Mouse (Mus musculus): ENCODE measurements around the gene Fzd1.
A peak's percentile ranks its signal among the peaks of the same experiment; 100 is the strongest.

The Fzd1 gene

DNA sequence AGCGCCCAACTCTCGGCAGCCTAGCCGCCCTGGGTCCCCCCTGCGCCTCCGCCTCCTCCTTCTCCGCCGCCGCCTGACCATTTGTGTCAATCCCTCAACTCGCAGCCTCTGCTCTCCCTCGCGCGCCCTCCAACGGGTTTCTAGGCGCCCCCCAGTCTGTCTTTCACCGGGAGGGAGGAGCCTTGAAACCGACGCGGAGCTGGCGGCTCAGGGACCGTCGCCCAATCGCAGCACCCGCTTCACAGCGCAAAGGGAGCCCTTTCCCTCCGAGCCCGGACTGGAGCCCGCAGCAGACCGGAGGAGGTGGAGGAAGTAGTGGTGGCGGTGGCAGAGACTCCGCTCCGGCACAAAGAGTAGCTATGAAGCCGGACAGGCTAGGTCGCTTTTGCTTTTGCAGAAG lies at the start of gene Fzd1:
Gene Fzd1, minus strand, starts transcription at position 134 of the 400 bp plus-strand sequence.
- peak; percentile 87 for DNase-seq

DNA sequence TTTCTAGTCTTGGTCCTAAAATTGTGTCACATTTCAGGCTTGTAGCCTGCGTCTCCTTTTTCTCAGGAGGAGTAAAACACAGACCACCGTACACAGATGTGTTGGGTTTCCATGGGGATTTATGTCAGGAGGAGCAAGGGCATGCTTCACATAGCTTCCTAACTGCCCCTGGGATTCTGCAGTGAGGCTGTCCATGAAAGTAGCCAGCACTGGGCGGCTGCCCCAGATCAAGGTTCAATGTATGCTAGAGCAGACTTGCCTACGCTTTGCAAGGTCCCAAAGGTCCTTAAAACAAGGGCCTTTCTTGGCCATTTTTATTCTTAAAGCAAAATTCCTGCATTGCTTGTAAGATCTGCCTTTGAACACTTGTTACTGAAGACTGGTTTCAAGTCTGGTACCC lies 47.4 kb upstream of the Fzd1 start:
- no peak for DNase-seq

DNA sequence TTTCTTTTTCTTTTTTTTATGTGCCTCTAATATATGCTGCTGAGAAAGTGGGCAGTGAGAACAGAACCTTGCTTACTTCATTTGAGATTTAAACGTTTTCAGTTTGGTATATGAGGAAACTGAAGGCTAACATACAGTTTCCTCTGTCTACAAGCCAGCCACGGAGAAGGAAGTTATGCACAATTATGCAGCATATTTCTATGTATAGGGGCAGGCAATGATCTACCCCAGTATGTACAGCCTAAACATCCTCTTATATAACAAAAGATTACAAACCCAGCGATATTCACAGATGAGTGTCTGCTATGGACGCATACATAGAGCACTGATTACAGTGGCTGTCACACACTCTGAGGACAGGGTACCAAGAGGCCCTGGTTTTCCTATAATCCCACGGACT lies 45.9 kb upstream of the Fzd1 start:
- no peak for DNase-seq

DNA sequence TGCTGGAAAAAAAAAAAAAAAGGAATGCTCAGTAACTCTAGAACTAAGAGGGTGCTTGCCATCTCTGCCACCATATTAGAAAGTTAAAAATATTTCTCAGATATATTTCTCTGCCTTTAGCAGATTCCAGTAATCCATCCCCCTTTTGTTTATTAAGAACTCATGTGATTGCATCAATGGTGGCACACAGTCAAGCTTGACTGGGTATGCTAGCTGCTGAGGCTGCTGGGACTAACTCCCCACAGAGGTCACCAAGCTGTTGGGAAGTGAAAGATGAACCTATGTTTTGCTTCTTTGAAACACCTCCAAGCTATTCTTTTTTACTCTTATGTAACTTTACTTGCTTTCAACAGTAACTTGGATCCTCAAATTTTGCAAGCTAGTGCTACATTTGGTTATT lies 44.1 kb upstream of the Fzd1 start:
- DNase-seq, result no peak

DNA sequence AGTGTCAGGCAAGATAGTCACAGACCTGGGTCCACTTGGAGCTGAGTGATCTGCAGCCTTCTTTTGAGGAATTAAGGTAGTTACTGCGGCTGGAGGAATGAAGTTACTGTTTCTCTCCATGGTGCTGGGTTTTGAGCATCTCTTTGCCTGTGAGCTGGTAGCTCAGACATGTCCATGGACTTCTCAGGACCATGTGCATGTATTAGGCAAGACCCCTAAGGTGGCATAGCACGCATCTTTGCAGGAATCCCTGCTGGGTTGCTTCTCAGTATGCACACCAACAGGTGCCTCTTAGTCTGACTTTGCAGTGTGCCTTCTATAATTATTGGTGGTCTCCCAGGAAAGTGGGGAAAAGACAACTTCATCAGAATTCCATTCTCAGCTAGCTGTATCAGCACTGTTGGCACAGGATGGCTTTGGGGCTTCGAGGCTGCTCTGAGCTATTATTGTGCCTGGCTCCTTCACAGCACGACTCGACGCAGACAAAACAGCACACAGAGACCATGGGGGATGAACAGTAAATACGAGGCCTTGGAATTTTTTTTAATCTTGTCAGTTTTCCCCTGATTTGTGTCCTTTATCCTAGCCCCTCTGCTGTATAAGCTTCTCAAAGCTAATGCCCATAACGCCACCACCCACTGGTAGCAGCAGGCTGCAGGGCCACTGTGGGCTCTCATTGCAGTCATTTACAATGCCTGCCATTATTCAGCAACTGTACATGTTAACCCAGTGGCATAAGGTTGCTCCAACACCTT lies 43.4 kb upstream of the Fzd1 start:
- no peak for DNase-seq

DNA sequence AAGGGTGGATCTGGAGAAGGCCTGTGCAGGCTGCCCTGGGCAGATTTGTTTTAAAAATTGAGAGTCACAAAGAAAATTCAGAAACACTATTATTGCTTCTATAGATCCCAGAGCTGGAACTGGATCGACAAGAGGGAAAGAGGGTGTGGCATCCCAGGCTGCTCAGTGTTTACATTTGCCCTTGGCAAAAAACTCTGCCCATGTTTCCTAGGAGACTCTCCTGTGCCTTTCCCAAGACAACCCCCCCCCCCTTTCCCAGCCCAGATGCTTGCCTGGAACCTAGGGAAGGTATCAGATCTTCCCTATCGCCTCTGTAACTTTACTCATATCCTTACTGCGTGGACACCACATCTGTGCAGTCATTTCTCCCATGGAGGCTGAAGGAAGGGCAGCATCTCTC lies 33.4 kb upstream of the Fzd1 start:
- no peak for DNase-seq

DNA sequence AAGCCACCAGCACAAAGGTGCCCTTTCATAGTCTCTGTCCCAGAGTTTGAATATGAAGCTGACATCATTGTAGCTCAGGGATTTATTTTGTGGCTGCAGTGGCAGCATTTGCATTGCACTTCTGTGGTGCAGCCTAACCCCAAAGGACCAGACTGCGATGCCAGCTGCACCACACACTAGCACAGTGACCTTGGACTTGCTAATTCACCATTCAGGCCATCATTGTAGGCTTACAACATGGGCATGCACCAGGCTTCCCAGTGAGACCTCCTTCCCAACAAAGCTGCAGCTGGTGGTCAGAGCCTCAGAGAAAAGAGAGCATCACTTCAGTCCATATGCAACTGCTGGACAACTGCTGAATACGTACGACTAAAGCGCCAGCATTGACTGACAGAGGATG lies 32.4 kb upstream of the Fzd1 start:
- DNase-seq, result no peak

DNA sequence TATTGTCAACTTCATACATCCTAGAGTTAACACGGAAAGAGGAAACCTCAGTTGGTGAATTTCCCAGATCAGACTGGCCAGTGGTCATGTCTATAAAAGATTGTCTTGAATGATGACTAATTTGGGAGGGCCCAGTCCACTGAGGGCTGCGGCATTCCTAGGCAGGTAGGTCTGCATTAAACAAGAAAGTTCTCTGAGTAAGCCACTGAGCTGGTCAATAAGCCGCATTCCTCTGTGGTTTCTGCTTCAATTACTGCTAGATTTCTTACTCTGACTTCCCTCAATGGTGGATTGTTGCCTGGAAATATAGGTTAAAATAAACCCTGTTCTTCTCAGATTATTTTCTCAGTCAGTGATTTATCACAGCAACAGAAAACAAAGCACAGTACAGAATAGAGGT lies 30.6 kb upstream of the Fzd1 start:
- no peak for DNase-seq

DNA sequence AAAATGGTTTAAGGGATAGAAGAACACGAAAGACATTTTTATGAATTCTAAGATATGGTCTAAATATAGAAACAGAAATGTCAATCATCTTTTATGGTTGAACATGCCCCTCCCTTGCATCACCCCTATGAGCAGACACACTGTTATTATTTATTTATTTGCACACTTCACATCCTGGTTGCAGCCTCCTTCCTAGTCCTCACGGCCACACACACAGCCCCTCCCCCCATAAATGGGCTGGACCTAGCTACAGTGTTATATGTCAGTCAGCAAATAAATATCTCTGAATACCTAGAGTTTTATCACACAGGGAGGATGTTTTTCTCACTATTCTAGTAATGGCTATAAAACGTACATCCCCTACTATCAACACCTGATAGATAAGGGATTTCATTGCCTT lies 29.0 kb upstream of the Fzd1 start:
- DNase-seq, result no peak

DNA sequence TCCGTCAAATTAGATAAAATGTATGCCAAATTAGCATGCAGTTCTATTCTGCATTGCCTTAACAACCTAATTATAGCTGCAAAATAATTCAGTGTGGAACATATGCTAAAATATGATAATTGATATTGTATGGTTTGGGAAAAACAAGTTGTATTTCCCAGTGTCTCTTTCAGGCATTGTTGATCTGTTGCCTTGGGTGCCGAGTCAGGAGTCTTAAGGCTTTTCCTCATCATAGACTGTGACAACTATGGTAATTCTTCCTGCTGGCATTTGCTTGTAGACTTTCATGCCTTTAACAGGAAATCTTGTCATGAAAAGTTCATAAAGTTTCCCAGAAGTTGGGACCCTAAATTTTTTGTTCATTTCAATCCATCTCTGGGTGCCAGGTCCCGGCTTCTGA lies 20.4 kb upstream of the Fzd1 start:
- DNase-seq, result no peak

DNA sequence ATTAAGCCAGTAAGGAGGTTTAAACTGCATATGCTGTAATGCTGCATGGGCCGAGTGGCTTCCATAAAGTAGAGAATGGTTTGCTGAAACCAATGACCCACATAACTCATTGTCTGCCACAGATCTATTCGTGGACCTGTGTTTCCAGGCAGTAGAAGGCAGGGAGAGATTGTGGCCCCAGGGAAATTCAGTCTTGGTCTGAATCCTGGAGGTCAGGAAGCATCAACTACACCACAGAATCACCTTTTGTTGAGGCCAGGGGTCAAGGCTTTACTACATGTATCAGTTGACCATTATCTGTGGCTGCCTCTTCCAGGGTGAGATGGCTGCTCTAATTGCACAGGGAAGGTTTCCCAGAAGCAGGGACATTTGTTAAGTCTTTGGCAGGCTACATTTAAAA lies 18.7 kb upstream of the Fzd1 start:
- no peak for DNase-seq

DNA sequence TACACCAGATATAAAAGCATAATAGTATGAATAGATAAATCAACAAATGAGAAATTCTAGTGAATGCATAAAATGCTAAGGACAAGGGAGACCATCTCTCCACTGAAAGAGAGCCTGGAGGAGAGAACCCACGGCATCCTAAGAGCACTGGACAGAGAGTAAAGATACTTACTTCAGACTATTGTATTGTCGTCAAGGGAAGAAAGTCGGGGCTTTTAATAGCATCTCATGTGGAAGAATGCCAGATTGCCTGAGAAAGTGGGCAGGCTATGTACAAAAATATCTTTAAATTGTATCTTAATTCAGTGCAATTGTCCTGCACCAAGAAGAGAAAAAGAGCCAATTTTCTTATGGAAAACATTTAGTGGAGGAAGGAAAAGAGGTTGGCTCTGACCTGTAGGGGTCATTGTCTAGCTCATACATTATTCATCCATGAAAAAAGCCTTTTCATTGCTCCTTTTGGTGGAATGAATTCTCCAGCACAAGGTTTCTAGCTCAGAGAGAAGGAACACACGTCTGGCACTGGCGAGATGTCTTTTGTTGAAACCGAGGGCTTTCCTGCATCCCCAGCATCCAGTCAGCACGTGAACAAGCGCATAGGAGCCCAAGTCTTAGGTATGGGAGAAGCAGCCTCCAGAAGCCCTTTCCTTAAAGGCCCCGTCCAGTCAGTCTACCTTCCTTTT lies 15.4 kb upstream of the Fzd1 start:
- no peak for DNase-seq

DNA sequence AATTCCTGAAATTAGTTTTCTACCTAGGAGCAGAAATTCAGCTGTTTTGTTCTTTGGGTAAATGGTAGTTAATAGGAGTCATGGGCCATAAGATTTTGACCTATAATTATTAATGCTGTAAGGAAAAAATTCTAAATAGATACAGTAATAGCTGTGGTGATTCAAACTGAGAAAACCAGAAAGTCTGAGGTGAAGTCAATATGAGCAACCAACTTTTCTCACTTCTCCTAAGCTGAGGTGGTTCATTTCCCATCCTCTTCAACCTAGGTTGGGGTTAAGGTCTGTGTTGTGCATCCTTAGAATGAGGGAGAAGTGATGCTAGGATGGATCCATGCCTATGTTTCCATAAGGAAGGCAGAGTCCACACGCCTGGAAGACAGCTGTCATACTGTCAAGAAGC lies 12.8 kb upstream of the Fzd1 start:
- no peak for DNase-seq

DNA sequence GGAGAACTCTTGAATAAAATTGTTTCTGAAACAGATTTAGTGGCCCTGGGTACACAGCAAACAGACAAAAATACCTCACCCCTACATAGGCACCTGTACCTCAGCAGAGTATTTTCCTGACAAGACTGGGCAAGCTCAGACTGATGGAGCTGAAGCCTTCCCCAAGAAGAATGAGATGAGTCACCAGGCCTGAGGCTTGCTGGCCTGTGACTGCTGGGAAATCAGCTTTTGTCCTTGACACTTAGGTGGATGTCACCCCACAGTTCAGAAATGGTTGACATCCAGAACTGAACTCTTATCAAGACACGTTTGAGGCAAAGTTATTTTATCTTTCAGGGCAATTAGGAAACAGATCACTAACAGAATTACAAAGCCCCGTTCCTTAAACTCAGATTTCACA lies 10.1 kb upstream of the Fzd1 start:
- DNase-seq, result no peak

DNA sequence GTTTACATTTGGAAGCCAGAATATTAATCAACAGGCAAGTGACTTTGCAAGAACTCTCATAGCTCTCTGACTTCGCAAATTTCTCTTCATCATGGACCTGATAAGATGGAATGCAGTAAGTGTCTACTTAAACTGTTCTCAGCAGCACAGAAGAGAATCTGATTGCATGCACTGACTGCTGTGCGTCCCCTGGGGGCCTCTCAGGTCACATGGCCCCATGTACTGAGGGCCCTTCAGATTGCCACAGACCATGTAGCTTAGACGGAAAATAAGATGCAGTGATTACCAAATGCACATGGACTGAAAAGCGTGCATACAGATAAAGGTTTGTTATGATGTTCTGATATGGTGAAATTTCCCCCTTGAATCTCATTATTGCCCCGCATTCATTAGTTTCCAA lies 8.9 kb upstream of the Fzd1 start:
- no peak for DNase-seq

DNA sequence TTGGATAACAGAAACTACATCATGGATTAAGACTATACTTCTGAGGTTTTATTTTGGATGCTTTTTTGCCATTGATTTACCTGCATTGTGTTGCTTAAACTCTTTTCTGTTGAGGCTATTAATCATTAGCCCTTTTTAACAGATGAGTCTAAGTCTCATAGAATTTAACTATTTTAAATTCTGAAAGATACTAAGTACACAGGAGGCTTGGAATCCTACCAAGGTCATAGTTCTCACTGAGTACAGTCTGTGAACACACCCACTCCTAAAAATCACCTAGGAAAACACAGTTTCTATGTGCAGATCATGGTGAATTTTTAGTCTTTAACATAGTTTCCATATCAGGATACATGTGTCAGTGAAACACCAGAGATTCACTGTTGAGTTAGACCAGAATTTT lies 4.1 kb upstream of the Fzd1 start:
- DNase-seq, result no peak

DNA sequence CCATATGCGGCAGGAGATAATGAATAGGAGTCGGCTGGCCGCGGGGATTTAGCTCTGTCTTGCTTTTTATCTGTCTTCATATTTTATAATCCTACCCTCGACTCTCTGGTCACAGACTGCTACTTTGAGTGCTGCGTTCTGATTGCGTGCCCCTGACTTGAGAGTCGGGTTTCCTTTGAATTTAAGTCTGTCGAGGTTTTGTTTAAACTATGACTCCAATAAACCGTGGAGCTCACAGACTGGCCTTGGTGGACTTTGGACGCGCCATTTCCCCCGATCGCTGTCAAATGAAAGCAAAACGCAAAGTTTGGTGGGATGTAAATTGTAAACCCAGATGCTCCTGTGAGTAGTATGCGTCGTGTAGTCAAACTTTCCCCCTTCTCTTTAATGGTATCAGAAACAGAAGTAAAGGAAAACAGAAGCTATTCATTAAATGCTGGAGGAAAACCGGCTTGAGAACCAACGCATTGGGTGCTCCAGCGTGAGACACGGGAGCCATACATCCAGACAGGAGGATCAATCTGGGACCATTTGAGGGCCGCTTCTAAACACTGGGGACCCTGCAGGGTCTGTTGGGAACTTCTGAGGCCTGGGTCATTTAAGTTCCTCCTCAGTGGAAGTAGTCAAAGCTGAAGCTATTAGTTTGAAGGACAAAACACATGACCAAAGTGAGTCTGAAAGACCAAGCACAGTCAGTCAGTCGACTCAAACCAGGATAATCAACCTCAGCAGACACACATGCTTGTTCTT lies 671 bp upstream of the Fzd1 start:
- DNase-seq, result no peak

DNA sequence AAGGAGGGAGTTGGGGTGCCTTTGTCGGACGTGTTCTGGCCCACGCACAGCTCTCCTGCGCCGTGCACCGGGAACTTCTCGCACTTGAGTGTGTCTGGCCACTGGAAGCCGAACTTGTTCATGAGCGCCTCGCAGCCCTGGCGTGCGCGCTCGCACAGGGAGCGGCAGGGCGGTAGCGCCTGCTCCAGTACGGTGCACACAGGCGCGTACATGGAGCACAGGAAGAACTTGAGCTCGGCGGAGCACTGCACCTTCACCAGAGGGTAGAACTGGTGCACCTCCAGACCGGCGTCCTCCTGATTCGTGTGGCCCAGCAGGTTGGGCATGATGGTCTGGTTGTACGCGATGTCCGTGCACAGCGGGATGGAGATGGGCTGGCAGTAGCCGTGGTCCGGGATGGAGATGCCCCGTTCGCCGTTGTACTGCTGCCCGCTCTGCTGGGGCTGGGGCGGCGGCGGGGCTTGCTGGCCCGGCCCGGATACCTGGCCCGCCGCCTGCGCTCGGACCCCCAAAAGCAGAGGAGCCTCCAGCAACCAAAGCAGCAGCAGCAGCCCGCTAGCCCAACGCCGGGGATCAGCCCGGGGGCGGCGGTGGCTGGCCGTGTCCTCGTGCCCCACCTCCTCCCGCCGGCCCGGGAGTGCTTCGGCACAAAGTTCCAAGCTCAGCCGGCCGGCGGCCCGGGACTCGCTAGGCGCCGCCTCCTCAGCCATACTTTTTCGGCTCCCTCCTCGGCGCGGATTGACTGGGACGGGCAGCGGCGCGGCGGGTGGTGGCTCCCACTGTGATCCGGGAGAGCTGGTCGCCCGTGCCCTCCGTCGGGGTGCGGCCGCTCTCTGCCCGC lies 744 bp downstream of the Fzd1 start:
- DNase-seq, result peak; percentile 56

DNA sequence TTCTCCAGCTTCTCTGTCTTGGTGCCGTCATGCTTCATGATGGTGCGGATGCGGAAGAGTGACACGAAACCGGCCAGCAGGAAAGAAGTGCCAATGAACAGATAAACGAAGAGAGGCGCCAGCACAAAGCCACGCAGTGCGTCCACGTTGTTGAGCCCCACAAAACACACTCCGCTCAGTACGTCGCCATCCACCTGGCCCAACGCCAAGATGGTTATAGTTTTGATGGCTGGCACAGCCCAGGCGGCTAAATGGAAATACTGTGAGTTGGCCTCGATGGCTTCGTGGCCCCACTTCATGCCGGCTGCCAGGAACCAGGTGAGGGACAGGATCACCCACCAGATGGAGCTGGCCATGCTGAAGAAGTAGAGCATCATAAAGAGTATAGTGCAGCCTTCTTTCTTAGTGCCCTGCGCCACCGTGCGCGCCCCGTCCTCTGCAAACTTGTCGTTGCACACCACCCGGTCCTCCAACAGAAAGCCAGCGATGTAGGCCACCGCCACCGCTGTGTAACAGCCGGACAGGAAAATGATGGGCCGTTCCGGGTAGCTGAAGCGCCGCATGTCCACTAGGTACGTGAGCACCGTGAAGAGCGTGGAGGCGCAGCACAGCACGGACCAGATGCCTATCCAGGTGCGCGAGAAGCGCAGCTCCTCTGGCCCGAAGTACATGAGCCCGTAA lies 1.7 kb downstream of the Fzd1 start:
- DNase-seq, result peak; percentile 68

DNA sequence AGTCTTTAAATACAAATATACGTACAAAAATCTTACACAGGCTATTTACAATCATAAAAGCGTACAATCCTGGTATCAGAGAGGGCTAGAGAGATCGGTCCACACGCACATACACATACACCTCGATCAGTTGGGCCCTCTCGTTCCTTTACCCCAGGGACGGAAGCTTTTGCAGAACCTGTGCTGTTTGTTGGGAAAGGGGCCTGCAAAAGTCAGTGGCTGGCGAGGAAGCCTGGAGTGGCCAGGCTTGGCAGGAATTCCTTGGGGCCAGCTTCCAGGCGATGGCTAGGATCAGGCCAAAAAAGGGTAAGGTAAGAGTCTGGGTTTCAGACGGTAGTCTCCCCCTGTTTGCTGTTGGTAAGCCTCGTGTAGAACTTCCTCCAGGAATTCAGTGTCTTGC lies 2.5 kb downstream of the Fzd1 start:
- DNase-seq, result no peak

DNA sequence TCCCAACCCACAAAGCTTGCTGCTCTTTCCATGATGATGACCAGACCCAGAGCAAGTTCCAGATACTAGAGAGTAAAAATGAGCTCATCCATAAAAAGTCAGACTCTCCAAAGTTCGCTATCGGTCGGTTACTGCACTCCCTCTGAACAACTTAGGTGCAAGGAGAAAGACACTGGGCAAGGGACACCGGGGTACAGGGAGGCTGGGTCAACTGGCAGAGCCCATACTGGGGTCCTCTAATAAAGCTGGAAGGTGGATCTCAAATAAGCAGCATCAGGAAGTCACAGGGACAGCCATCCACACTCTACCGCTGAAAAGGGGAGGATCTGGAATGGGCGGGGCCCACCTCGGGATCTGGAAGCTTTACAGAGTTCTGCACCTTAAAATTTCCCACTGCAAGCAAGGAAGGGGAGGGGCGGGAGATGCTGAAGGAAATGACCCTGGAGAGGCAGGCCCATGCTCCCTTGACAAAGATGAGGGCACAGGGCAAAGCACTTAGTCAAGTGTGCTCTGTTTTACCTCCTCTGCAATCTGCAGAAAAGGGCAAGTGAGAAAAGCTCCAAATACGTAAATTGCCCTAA lies 3.0 kb downstream of the Fzd1 start:
- DNase-seq, result no peak

DNA sequence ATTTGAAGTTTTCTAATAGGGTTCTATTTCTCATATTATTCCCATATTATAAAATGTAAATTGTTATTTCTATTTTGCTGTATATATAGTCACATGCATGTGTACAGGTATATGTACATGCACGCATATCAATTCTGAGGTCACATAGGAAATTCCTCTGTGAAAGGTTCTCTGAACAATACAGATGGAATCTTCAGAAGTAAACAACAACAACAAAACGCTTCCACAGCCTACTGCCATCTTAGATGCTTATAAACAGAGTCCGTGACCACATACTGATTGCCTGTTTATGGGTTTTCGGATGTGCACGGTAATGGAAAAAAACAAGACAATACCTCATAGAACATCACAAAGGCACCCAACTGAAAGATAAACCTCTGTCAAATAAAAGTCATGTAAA lies 4.7 kb downstream of the Fzd1 start:
- DNase-seq, result no peak

Measured in right cerebral cortex, postnatal 4 days (tissue).